Mouse (Mus musculus) layer of hippocampus, adult 9-10 months (tissue): ENCODE results near the gene Smyd3.

Source experiments
- DNase-seq: peaks from one replicate; pipeline ENCODE4 v3.0.0; 2022; ENCODE audit warnings: low spot score

Gene Smyd3

GRCm38 (mm10) chr1:179114385-179114784 lies 403.5 kb downstream of the Smyd3 start:
- no peak for DNase-seq

GRCm38 (mm10) chr1:179108759-179109158 lies 409.1 kb downstream of the Smyd3 start:
- DNase-seq = no peak

- no peak for DNase-seq
Observed at GRCm38 (mm10) chr1:179107761-179108694, 409.8 kb downstream of the Smyd3 start.

- no peak for DNase-seq
Observed at GRCm38 (mm10) chr1:179107211-179107610, 410.6 kb downstream of the Smyd3 start.

- DNase-seq = no peak
Observed at GRCm38 (mm10) chr1:179106702-179107145, 411.1 kb downstream of the Smyd3 start.

GRCm38 (mm10) chr1:179106103-179106701 lies 411.6 kb downstream of the Smyd3 start:
- no peak for DNase-seq

- no peak for DNase-seq
Observed at GRCm38 (mm10) chr1:179104447-179104846, 413.4 kb downstream of the Smyd3 start.

- DNase-seq = no peak
Observed at GRCm38 (mm10) chr1:179096993-179097392, 420.8 kb downstream of the Smyd3 start.

GRCm38 (mm10) chr1:179096323-179096722 lies 421.5 kb downstream of the Smyd3 start:
- no peak for DNase-seq

GRCm38 (mm10) chr1:179089174-179089573 lies 428.7 kb downstream of the Smyd3 start:
- DNase-seq = no peak

- DNase-seq = no peak
Observed at GRCm38 (mm10) chr1:179087033-179087998, 430.5 kb downstream of the Smyd3 start.

GRCm38 (mm10) chr1:179086208-179086607 lies 431.6 kb downstream of the Smyd3 start:
- no peak for DNase-seq

- DNase-seq = no peak
Observed at GRCm38 (mm10) chr1:179083098-179083497, 434.7 kb downstream of the Smyd3 start.

- DNase-seq = no peak
Observed at GRCm38 (mm10) chr1:179073846-179074245, 444.0 kb downstream of the Smyd3 start.

GRCm38 (mm10) chr1:179072935-179073654 lies 444.7 kb downstream of the Smyd3 start:
- no peak for DNase-seq

GRCm38 (mm10) chr1:179072406-179072805 lies 445.4 kb downstream of the Smyd3 start:
- DNase-seq = no peak

GRCm38 (mm10) chr1:179068990-179069389 lies 448.9 kb downstream of the Smyd3 start:
- DNase-seq = no peak

- DNase-seq = no peak
Observed at GRCm38 (mm10) chr1:179065294-179065601, 452.6 kb downstream of the Smyd3 start.

GRCm38 (mm10) chr1:179064601-179065293 lies 453.1 kb downstream of the Smyd3 start:
- no peak for DNase-seq

- no peak for DNase-seq
Observed at GRCm38 (mm10) chr1:179061759-179062168, 456.1 kb downstream of the Smyd3 start.

- no peak for DNase-seq
Observed at GRCm38 (mm10) chr1:179061053-179061452, 456.8 kb downstream of the Smyd3 start.
